Mouse (Mus musculus) thymus, postnatal 4 days (tissue): ENCODE data around the gene Fam50a.

Source experiments
- DNase-seq: peaks from one replicate; pipeline ENCODE4 v3.0.0; 2021

The Fam50a gene

DNA sequence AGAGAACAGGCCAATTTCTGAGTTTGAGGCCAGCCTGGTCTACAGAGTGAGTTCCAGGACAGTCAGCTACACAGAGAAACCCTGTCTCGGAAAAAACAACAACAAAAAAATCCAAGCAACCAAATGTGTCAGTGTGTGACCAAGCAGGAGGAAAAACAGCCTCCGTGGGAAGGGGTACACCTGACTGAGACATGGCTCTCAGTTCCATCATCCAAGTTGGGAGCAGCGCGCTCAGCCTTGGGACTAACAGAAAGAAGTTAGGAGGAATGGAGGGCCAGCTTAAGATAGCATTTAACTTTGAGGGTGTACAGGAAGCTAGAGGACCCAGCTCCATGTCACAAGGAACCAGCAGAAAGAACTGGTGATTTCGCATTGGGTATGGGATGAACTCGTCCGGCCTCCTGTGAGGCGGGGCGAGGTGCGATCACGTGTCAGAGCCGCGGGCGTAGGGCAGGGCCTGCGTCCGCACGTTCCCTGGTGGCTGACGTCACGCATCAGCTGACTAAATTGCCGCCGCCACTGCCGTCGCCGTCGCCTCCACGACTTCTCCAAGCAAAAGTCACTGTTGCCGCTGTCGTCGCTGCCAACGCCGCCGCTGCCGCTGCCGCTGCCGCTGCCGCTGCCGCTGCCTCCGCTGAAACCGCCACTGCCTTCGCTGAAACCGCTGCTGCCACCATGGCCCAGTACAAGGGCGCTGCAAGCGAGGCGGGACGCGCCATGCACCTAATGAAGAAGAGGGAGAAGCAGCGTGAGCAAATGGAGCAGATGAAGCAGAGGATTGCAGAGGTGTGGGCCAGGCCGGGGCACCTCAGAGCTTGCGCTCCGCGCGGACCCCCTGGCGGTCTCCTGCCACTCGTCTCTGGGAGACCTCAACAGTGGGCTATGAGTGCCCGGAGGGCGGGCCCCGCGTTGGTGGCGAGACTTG lies at the start of gene Fam50a:
Gene Fam50a, plus strand, starts transcription at position 494 of the 925 bp plus-strand sequence.
- peak; percentile 89 for DNase-seq

DNA sequence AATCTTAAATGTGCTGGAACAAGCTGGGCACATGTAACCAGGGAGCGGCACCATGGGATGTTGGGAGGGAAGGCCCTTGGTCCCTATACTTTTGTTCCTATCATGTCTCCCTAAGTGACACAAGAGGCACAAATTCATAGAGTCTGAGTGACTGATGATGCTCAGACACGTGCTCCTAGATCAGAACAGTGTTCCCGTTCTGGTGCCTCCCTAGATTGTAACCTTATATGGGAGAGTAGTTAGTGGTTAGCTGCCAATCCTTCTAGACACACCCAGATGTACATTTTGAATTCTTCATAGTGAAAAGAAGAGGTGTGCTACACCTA lies 43.1 kb upstream of the Fam50a start:
- no peak for DNase-seq

DNA sequence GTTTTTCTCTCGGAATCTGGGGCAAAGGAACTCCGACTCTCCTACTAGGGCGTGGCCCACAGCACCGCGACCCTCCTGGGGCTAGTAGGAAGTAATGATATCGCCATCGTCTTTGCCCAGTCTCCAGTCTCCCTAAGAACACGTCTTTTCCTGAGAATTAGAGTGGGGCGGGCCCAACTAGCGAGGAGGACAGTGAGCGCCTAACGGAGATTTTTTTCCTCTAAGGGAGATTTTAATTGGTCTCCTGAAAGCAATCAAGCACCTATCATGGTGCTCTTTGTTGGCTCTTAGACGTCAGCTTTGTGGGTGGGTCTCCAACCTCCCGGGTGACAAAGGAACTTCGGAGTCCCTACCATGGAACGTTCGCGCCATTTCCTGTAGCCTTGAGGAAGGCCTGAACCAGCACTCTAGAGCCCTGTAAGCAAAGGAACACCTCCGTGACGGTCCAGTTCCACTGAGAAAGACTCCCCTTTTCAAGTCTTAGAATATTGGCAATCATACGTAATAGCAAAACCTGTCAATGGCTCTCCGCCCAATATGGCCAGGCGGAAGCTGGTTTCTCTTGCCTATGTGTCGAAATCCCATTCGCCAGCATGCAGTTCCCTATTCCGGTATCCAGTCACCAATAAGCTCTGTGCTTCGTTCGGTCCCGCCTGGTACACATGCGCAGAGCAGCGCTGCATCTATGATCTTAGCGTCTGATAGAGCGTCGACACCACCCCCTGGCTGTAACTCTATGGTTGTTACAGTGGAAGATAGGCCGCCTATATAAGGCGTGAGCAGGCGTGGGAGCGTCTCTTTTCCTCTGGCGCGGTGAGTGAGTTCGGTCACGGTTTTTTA lies 42.6 kb upstream of the Fam50a start, which contains the start of gene Rpl10:
Gene Rpl10, plus strand, starts transcription at position 751 of the 840 bp plus-strand sequence.
- peak; percentile 87 for DNase-seq

DNA sequence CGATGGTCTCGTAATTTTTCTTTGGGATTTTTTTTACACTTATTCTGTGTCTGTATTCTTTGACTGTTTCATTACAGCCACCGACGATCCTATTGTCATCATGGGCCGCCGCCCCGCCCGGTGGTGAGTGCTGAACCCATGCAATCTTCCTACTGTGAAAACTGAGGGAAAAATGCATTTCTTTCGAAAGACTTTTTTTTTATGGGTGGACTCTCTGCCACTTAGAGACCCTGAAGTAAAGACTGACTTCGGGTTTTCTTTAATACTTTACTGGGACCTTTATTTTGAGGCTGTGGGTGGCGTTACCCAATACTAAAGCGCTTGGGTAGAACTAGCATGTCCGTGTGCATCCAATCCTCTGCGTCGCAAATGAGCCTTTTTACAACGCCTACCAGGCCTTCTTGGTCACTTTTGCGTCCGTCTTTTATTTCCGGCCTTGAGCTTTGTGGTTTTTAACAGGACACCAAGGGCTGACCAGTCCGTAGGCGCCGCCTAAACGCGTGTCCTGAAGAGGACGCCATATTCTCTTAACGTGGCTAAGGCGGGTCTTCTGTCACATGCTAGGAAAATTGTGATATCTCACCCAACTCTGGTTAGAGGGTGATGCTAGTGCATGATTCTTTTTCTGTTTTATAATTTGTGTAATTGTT lies 41.8 kb upstream of the Fam50a start:
- DNase-seq, result peak; percentile 26

DNA sequence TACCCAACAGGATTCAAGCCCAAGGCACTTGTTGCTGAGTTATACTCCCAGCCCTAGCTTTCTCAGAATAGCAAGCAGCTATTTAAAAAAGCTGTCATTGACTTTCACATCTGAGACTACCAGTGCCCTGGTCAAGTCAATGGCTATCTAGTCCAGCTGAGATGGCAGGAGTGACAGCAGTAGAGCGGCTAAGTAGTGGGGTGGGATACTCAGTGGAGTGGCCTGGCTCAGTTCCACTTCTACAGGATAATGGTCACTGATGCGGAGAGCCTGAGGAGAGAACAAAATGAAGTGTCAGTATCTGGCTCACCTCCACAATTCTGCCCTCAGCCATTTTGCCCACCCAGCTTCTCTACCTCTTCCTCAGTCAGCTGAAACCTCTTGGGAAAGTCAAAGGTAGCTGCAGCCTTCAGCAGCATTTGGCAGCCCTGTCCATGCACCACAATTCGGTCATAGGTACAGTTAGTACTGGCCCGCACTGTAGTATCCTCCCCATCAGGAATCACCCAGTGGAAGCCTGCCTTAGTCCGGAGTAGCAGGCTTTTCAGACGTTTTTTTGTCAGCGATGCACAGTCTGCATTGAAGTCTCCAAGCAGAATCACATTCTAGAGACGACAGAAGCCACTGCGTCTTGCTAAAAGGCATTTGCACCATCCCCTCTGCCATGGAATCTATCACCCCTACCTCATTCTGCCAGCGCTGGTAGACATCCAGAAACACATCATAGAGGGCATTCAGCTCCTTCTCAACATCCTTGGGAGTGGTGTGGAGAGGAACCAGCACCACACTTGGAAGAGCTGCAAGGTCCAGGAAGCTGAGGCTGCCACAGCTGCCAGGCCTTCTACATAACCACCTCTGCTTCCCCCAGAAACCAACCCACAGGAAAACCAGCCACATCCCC lies 39.2 kb upstream of the Fam50a start:
- no peak for DNase-seq

DNA sequence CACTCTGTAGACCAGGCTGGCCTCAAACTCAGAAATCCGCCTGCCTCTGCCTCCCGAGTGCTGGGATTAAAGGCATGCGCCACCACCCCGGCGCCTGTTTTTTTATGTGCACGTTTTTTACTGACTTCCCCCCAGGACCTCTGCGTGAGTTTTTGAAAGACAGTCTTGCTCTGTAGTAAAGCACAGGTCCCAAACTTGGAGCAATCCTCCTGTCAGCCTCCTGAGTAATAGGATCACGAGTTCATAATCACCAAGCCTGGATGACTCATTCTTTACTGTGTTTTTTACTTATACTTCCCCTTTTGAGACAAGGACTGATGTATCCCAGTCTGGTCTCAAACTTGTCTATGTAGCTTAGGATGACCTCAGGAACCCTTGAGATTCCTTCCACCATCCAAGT lies 34.9 kb upstream of the Fam50a start:
- DNase-seq, result no peak

DNA sequence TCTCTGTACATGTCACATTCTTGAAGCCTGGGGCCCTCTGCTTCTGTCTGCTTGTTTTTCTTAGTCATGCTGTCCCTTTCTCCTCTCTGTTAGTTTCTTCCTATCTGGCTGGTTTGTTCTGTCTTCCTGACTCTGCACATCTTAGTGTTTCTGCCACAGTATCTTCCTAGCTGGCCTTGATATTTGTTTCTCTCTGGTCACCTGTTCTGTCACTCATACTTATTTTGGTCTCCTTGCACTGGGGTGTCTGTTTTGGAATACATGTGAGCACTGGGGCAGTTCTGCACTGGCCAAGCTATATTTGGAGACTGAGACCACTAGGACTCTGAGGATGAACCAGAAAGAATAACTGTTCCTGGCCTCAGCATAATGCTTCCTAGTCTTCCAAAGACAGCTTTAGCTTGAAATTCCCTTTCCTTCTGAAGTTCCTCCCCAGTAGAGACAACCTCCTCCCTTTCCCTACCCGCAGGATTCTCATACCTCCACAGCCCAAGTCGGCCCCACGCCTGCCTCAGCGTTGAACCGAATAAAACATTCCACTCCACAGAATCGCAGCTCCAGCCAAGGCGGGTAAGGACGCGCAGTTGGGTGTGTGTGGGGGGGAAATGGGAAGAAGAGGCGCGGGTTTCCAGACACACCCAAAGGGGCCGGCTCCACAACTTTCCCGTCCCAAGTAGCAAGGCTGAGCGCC lies 31.6 kb upstream of the Fam50a start:
- no peak for DNase-seq

DNA sequence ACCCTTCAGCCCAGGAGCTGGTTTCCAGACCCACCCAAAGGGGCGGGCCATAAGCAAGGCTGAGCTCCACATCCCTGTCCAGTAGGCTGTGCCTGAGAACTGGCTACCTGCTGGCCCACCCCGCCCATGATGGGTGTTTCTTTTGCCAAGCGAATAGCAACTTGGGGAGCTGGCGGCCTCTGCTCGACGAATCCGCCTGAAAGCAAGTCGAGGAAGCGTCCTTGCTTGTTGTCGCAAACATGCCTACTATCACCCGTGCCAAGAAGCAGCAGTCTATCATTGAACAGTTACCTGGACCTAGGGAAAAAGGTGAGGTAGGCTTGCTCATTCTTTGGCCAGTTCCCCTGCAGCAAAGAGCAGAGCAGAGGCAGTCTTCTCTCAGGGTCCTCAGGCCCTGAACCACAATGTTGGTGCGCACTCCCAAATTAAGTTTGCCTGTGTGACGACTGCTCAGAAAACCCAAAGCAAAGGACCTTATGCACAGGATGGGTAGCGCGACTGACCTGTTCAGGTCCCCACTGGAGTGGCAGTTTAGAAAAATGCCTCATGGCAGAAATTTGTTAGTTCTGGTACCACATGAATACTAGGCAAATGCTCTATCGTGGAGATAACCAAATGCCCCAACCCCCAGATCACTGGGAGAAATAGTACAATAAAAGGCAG lies 31.0 kb upstream of the Fam50a start, which contains the start of the genes Taz and Dnase1l1:
Gene Taz, plus strand, starts transcription at position 181 of the 663 bp plus-strand sequence.
Gene Dnase1l1, minus strand, starts transcription at position 606 of the 663 bp plus-strand sequence.
- peak; percentile 62 for DNase-seq

DNA sequence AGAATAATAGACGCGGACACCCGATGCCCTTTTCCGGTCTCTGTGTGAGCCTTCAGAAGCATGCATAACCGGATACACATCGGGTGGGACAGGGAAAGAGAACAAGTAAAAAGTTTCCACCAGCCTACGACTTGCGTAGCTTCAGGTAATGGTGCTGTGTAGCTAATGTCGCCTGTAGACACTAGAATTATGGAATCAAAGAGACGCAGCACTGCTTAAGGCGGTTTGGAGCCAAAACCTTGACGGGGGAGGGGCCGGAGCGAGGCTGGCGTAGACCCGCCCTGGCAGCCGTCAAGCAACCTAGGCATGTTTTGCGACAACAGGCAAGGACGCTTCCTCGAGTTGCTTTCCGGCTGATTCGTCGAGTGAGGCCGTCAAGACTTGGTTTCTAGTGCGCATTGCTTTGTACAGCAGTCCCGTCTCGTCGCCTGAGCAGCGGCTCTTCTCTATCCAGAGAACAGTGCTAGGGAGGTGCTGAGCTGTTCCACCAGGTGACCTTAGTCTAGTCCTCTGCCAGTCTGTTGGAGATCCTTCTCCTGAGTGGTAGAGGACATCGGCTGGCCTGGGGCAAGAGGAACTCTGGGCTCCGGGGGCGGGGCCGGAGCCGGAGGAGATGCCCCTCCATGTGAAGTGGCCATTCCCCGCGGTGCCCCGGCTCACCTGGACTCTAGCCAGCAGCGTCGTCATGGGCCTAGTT lies 30.3 kb upstream of the Fam50a start:
- DNase-seq, result peak; percentile 90

DNA sequence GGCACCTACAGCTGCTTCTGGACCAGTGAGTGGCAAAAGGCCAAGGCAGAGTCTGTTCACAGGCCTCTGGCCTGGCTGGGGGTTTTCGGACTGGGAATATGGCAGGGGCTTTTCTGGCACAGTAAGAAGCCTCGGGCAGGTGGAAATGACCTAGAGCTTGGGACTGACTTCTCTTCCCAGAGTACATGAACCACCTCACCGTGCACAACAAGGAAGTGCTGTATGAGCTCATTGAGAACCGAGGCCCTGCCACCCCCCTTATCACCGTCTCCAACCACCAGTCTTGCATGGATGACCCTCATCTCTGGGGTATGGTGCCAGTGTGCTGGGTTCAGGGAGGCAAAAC lies 29.8 kb upstream of the Fam50a start:
- no peak for DNase-seq

DNA sequence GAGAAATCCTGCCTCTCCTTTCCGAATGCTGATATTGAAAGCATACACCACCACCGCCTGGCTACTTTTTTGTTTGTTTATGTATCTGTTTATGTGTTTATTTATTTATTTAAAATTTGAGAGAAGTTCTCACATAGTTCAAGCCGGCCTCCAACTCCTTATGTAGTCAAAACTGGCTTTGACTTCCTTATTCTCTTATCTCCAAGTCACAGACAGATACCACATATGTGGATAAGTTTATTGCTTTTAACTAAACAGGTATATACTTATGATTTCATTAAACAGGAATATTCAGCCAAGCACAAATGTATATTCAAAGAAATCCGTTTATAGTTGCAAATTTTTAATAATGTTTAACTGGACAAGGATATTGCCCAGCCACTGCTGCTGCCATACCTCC lies 19.4 kb upstream of the Fam50a start:
- no peak for DNase-seq

DNA sequence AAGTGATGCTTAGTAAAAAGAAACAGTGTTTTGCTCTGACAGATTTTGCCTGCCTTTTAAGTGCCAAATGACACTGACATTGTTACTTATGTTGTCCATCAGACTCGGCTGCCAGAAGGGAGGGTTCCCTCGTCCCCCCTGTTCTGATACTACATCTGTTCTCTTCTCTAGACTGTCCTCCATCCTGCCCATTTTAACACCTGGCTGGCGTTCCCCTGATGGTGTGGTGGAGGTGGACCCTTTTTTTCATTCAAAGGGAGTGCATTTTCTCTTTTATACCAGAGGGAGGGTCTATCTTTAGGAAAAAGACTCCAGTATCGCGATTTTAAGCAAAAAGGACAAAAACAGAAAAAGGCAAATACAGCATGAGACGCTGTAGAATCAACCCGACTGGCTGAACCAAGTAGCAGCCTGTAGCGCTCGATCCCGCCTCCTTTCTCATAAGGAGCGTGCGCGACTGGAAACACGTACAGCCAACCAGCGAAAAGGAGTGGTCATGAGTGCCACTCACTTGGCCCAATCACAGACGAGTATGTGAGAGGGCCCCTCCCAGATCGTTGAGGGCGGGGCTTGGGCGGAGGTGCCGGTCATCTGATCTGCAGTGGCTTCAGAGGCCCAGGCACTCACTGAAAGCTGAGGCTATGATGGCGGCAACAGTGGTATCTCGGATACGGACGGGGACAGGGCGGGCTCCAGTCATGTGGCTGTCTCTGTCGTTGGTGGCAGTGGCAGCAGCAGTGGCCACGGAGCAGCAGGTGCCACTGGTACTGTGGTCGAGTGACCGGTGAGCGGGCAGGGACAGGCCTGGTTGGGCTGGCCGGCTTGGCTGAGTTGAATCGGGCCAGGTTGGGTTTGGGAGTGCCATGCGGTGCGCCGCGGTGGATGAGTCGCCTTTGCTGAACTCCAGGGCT lies 16.0 kb upstream of the Fam50a start, which contains the start of gene Atp6ap1:
Gene Atp6ap1, plus strand, starts transcription at position 560 of the 911 bp plus-strand sequence.
- DNase-seq, result peak; percentile 91

DNA sequence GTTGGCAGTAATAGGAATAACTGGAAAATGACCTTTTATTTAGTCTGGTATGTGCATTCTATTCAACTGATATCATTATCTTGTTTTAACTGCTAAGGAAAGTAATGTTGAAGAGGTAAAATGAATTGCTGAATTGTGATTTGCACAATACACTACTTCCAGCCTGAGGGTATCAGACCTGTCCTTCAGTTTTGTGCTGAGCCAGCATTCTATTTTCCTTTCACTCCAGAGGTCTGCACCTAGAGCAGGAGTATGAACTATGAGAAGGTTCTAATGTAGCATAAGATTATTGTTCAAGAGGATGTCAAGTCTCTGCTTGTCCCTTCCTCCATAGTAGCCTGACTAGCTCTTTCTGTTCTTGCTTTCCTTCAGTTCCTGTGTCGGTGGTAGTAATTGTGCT lies 14.5 kb upstream of the Fam50a start:
- no peak for DNase-seq

DNA sequence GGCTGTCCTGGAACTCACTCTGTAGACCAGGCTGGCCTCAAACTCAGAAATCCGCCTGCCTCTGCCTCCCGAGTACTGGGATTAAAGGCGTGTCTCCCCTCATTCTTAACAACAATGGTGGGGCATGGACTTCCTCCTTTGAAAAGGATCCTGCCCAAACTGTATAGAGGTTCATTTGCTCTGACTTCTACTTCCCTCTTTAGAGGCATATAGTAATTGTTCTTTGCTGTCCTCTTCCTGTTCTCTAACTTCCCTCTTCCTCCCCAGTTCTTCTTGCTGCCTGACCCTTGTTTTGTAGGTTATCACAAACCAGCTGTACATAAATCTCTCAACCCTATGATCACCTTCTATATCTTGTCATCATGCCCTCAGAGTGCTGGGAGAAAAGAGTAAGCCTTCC lies 13.1 kb upstream of the Fam50a start:
- no peak for DNase-seq

DNA sequence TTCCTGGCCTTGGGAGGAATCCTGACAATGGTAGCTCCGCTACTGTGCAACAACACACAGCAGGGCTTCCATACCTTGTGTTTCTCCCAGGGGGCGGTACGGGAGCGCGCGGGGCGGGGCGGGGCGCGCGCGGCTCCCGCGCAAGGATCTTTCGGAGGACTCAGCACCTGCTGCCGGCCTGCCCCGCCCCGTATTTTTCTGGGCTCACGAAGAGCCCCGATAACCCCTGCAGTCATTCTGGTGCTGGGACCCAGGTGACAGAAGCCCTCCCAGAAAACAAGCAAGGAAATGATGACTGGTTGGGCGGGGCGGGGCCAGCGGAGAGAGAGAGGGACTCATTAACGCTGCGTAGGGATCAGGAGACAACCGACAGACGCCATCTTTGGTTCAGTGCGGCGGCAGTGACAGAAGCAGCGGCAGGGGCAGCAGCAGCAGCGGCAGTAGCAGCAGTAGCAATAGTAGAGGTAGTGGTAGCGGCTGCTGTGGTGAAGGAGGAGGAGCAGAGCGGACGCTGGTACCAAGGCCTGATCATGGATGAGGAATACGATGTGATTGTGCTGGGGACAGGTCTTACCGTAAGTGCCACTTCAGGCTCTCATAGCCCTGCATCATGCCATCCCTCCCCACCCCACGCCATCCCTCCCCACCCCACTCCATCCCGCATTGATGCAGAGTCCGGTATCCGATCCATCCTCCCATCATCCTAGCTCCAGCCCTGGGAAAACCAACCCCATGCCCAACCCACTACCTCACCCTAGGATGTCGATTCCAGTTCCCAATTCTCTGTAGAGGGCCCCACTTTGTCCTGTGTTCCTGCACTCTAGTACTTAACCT lies 7.7 kb upstream of the Fam50a start, which contains the start of gene Gdi1:
Gene Gdi1, plus strand, starts transcription at position 132 of the 834 bp plus-strand sequence.
- peak; percentile 84 for DNase-seq

DNA sequence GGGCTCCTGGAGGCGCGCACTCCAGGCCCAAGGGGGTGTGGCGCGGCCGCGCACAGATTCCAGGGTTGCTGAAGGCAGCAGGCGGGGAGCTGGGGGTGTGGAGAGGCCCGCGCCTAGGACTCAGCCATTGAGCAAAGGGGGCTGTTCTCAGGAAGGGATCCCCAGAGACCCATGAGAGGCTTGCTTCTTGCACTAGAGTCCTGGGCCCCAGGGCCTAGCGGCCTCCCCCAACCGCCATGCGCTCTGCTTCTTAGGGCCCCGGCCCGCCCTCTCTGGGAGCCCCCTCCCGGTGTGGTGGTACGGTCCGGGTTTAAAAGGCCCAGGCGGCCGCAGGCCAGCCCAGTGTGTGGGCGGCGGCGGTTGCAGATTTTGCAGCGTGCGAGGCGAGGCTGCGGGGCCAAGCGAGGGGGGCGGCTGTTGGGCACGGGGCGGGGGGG lies 15.9 kb downstream of the Fam50a start, which contains the start of gene Plxna3:
Gene Plxna3, plus strand, starts transcription at position 342 of the 437 bp plus-strand sequence.
- DNase-seq, result peak; percentile 68

DNA sequence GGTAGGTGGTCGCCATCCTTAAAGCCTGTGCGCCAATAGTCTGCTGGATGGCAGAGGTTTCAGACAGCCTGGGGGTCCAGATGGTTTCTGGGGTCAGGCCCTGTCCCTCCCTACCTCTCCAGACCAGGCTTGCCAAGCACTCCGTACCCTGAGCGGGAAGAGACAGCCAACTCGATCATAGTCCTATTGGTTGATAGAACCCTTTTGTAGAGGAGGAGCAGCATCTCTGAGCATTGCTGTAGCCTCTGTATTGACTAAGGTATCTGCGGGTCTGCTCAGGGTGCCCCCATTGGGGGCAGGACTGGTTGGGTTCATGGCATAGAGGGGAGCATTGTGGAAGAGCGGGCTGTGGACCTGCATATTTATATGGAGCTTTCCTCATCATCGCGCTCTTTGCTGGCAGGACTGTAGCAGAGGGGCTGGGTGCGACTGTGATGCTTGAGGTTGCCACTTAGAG lies 16.4 kb downstream of the Fam50a start:
- no peak for DNase-seq
